Mouse (Mus musculus) stomach, embryonic 16.5 days (tissue): ENCODE measurements around the gene Asdurf. TPM values are rescaled to one million over a fixed set of nuclear protein-coding genes. Genes with fewer than 3 reads are reported as not detected.

Experiments
- ATAC-seq: fragments of 200-750 bp; cut with Nextera tagmentation; 2 replicates; pipeline ENCODE4 v1.8.0; 2017; ENCODE audit warnings: moderate number of reproducible peaks, moderate TSS enrichment; ENCODE audit not compliant: insufficient read depth, low FRiP score
- H3K27ac ChIP-seq: fragments of 300-500 bp; sonication (generic); 2 replicates; pipeline ENCODE4 v1.5.1; 2014; ENCODE audit warnings: low read length
- H3K27me3 ChIP-seq: fragments of 300-500 bp; sonication (generic); 2 replicates; pipeline ENCODE4 v1.6.1; 2014; ENCODE audit warnings: low read length, control low read depth, mixed read lengths; ENCODE audit not compliant: control insufficient read depth, insufficient read depth
- H3K36me3 ChIP-seq: fragments of 300-500 bp; sonication (generic); 2 replicates; pipeline ENCODE4 v1.6.1; 2014; ENCODE audit warnings: low read length; ENCODE audit not compliant: control insufficient read depth, insufficient read depth
- H3K4me1 ChIP-seq: fragments of 300-500 bp; sonication (generic); 2 replicates; pipeline ENCODE4 v1.6.1; 2014; ENCODE audit warnings: low read length, control low read depth, mixed read lengths; ENCODE audit not compliant: control insufficient read depth, insufficient read depth
- H3K4me2 ChIP-seq: fragments of 300-500 bp; sonication (generic); 2 replicates; pipeline ENCODE4 v1.6.1; 2014; ENCODE audit warnings: low read depth, low read length, mixed read lengths
- H3K4me3 ChIP-seq: fragments of 300-500 bp; sonication (generic); replicated peaks from 2 replicates; pipeline ENCODE4 v1.5.1; 2014; ENCODE audit warnings: mild to moderate bottlenecking, low read length
- H3K9ac ChIP-seq: fragments of 300-500 bp; sonication (generic); 2 replicates; pipeline ENCODE4 v1.6.1; 2014; ENCODE audit warnings: low read length
- H3K9me3 ChIP-seq: fragments of 300-500 bp; sonication (generic); replicated peaks from 2 replicates; pipeline ENCODE4 v1.6.1; 2016; ENCODE audit warnings: low read length, control low read depth; ENCODE audit not compliant: control insufficient read depth
- WGBS: fragments of 180-500 bp; shearing (Covaris S2); extraction: QIAGEN DNeasy Blood & Tissue Kit; methylation state at CpG from one replicate; pipeline ENCODE4 v1.1.7; 2014; 5-methylcytosine and 5-hydroxymethylcytosine counted together
- polyA plus RNA-seq: library from polyadenylated mRNA; unstranded; fragments of >200 nt; fragmentation: Nextera tagmentation; extraction: Ambion mirVana; gene quantifications from 2 replicates; pipeline ENCODE4 v1.2.1, GENCODE M21; 2015

Gene Asdurf
- polyA plus RNA-seq, 1 experiment from 2014 or later: 2.0 TPM

DNA sequence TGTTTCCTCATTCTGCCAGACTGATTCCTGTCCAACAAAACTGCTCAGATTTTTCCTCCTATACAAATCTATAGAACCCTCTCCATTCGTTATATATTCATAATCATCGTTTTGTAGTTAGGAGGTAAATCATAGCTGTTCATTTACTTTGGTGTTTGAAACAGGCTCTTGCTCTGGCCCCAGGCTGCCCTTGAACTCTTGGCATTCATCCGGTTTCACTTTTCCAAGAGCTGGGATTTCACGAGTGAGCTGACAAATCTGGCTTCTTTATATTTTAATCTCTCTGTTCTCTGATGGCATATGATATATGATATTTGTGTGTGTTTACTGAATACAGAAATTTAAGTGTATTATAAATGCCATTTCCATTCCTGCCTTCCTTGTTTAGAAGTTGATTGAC is 51.9 kb downstream of the Asdurf start:
- WGBS: 74% methylated on average over 4 of the region's 4 CpGs
- H3K36me3 ChIP-seq: no peaks in the 10 kb centered on the region
- no peak for ATAC-seq
- H3K9ac ChIP-seq: no peak overlapping the region
- no peaks in the 10 kb centered on the region for H3K27me3 ChIP-seq
- H3K4me1 ChIP-seq: 0 out of 2 replicates have a peak, but pooled peaks cover 4% of the 10 kb centered on the region
- H3K4me2 ChIP-seq: no peak overlapping the region
- H3K27ac ChIP-seq: no peak overlapping the region
- no peak overlapping the region for H3K4me3 ChIP-seq
- H3K9me3 ChIP-seq: no peaks in the 10 kb centered on the region

Other genes starting within 250 kb of the Asdurf start
- not detected in 2 replicates for gene 1700019A02Rik, start 165.0 kb downstream of the Asdurf start, polyA plus RNA-seq
- gene Pms1, start 55.6 kb downstream of the Asdurf start, polyA plus RNA-seq: 13.2 and 14.1 TPM in 2 replicates
- 42.1 and 45.3 TPM in 2 replicates for gene Ormdl1, start 55.5 kb downstream of the Asdurf start, polyA plus RNA-seq
- gene Gm28778, start 55.5 kb downstream of the Asdurf start, polyA plus RNA-seq: not detected in 2 replicates
- gene Osgepl1, start 39.0 kb downstream of the Asdurf start, polyA plus RNA-seq: 20.2 and 21.5 TPM in 2 replicates
- gene Gm28551, start within 50 bp of the Asdurf start, polyA plus RNA-seq: 0.74 and 0.84 TPM in 2 replicates
- gene Asnsd1, start 133 bp upstream of the Asdurf start, polyA plus RNA-seq: 67.5 and 67.6 TPM in 2 replicates